Mouse (Mus musculus) lung, adult 2 months (tissue): ENCODE results near the gene Dnajc2.

Experiments used
- CTCF ChIP-seq: fragments of 200-500 bp; IDR thresholded peaks from 2 replicates; pipeline ENCODE4 v1.5.1; 2011; ENCODE audit warnings: mild to moderate bottlenecking, low read length, control low read depth; ENCODE audit not compliant: insufficient read depth
- POLR2A ChIP-seq: fragments of 200-500 bp; IDR thresholded peaks from 2 replicates; pipeline ENCODE4 v1.6.1; 2011; ENCODE audit warnings: low read depth, mild to moderate bottlenecking, control low read depth, low read length, borderline replicate concordance; ENCODE audit errors: extremely low read depth

DNA sequence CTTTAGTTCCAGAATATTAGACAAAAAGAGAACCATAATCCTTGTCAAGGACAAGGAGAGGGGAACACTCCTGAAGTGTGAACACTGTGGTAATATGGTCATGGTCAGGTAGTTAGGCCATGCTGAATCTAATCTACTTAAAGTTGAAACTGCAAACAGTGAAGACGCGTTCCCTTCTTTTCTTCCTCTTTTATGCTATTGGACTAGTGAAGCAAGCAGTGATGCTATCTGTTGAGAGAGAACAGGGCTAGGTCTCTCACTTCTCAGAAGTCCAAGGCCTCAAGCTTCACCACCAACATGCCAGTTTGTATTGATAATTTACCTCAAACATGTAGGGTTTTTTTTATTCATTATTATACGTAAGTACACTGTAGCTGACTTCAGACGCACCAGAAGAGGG, 70.6 kb downstream of the Dnajc2 start:
- TF ChIP-seq POLR2A: no peak
- TF ChIP-seq CTCF: no peak
